Mouse (Mus musculus) inflammation-experienced regulatory T-cells, adult 16 weeks (primary cell): ENCODE data around the gene Nr4a3. TPM values are rescaled to one million over a fixed set of nuclear protein-coding genes. Genes with fewer than 3 reads are reported as not detected.

ENCODE experiments used
- polyA plus RNA-seq: library from polyadenylated mRNA; unstranded; fragments of 100-300 nt; shearing (Covaris generic); gene quantifications from one replicate; pipeline ENCODE4 v1.2.1, GENCODE M21; 2017

Gene Nr4a3
- 3.4 TPM for polyA plus RNA-seq

GRCm38 (mm10) chr4:48044491-48045211 lies at the start of gene Nr4a3:
Gene Nr4a3, plus strand, starts transcription at chr4:48045153.

GRCm38 (mm10) chr4:48124773-48125469 lies 80.0 kb downstream of the Nr4a3 start, which contains the start of gene Stx17:
Gene Stx17, plus strand, starts transcription at chr4:48124915.

Other genes with a start within 250 kb of the Nr4a3 start
- 22.1 TPM for gene Stx17, start 79.8 kb downstream of the Nr4a3 start, polyA plus RNA-seq
- gene Erp44, start 234.4 kb downstream of the Nr4a3 start, polyA plus RNA-seq, result 117 TPM
- 30.8 TPM for gene Invs, start 234.6 kb downstream of the Nr4a3 start, polyA plus RNA-seq